In genomic region chr1:191629170-191629636, GRCm38 (mm10) we compare ENCODE assay signal across 21 mouse cellular contexts.
"Had no signal": no experiment of that assay in that cellular context is flagged by ENCODE, and none has a peak within 500 bp of the region (broad histone marks: within the 10 kb centered on the region; RNA-seq: fewer than 3 reads in every experiment).

No protein-coding gene starts in this region.

- H3K27me3 ChIP-seq: heart, embryonic 13.5 days; heart, embryonic 15.5 days; hindbrain, embryonic 15.5 days; limb, embryonic 13.5 days; limb, embryonic 15.5 days; liver, embryonic 13.5 days had no signal

- H3K9me3 ChIP-seq: heart, embryonic 13.5 days; heart, embryonic 15.5 days; hindbrain, embryonic 13.5 days; hindbrain, embryonic 15.5 days; limb, embryonic 13.5 days; limb, embryonic 15.5 days; liver, embryonic 13.5 days had no signal

- H3K27ac ChIP-seq: heart, adult 2 months; heart, embryonic 13.5 days; heart, embryonic 15.5 days; hindbrain, embryonic 13.5 days; hindbrain, embryonic 15.5 days; hindbrain, postnatal 0 days; limb, embryonic 13.5 days; limb, embryonic 15.5 days; liver, embryonic 13.5 days had no signal

- ATAC-seq: hindbrain, postnatal 0 days had no signal

- H3K9ac ChIP-seq: heart, embryonic 13.5 days; heart, embryonic 15.5 days; hindbrain, embryonic 13.5 days; hindbrain, embryonic 15.5 days; limb, embryonic 13.5 days; limb, embryonic 15.5 days; liver, embryonic 13.5 days had no signal

- H3K4me2 ChIP-seq: heart, embryonic 11.5 days; heart, embryonic 13.5 days; heart, embryonic 15.5 days; hindbrain, embryonic 13.5 days; hindbrain, embryonic 15.5 days; limb, embryonic 13.5 days; limb, embryonic 15.5 days; liver, embryonic 13.5 days had no signal

- H3K4me3 ChIP-seq: heart, adult 2 months; heart, embryonic 13.5 days; heart, embryonic 15.5 days; hindbrain, embryonic 13.5 days; hindbrain, embryonic 15.5 days; limb, embryonic 13.5 days; limb, embryonic 15.5 days; liver, embryonic 13.5 days had no signal

- H3K36me3 ChIP-seq: heart, embryonic 13.5 days; heart, embryonic 15.5 days; hindbrain, embryonic 15.5 days; limb, embryonic 13.5 days; limb, embryonic 15.5 days; liver, embryonic 13.5 days had no signal

- H3K4me1 ChIP-seq: hindbrain, embryonic 15.5 days; limb, embryonic 13.5 days had no signal

- DNase-seq: gastrocnemius, postnatal 14 days; gastrocnemius, postnatal 36 days; heart, adult 2 months; heart, postnatal 14 days; heart, postnatal 36 days; kidney, adult 18-20 months; kidney, adult 8-10 months; kidney, postnatal 14 days; kidney, postnatal 36 days; layer of hippocampus, adult 9-11 months; layer of hippocampus, postnatal 36 days; left cerebral cortex, postnatal 4 days; liver, embryonic 13.5 days had no signal
